Mouse (Mus musculus): ENCODE measurements around the gene 1190005I06Rik. TPM values are rescaled to one million over a fixed set of nuclear protein-coding genes. Genes with fewer than 3 reads are reported as not detected.
A peak's percentile ranks its signal among the peaks of the same experiment; 100 is the strongest.

Gene 1190005I06Rik
- polyA plus RNA-seq, 1 experiment from 2014 or later = 3.8 TPM

- Histone ChIP-seq H3K9ac (no peak overlapping the region), H3K27ac (no peak overlapping the region), H3K4me1 (peaks cover 7% of the 10 kb centered on the region), H3K4me2 (no peak overlapping the region), H3K36me3 (peaks cover 71% of the 10 kb centered on the region), H3K27me3 (replicated peaks) (no peaks in the 10 kb centered on the region), H3K4me3 (replicated peaks) (no peak overlapping the region), H3K9me3 (no peaks in the 10 kb centered on the region)
- ATAC-seq (ENCODE audit: insufficient read depth, low FRiP score, low read depth) = 0 out of 2 replicates have a peak, but pooled peaks have one; percentile 19
- 55% methylated on average over 13 of the region's 13 CpGs for WGBS
Measured at GRCm38 (mm10) chr8:120569939-120570715, 77.3 kb downstream of the 1190005I06Rik start.

GRCm38 (mm10) chr8:120569123-120569522 lies 78.3 kb downstream of the 1190005I06Rik start:
- Histone ChIP-seq H3K27me3 (replicated peaks) (no peaks in the 10 kb centered on the region), H3K36me3 (peaks cover 62% of the 10 kb centered on the region), H3K4me3 (replicated peaks) (no peak overlapping the region), H3K9me3 (no peaks in the 10 kb centered on the region), H3K27ac (no peak overlapping the region), H3K4me1 (peaks cover 16% of the 10 kb centered on the region), H3K4me2 (no peak overlapping the region), H3K9ac (no peak overlapping the region)
- WGBS = 89% methylated on average over 17 of the region's 17 CpGs
- ATAC-seq (ENCODE audit: insufficient read depth, low FRiP score, low read depth) = no peak

GRCm38 (mm10) chr8:120568164-120568798 lies 79.2 kb downstream of the 1190005I06Rik start:
- peaks cover 55% of the 10 kb centered on the region for H3K36me3 ChIP-seq
- H3K9ac ChIP-seq = no peak overlapping the region
- no peak overlapping the region for H3K4me3 ChIP-seq (replicated peaks)
- 94% methylated on average over 37 of the region's 37 CpGs for WGBS
- peaks cover 25% of the 10 kb centered on the region for H3K4me1 ChIP-seq
- no peaks in the 10 kb centered on the region for H3K27me3 ChIP-seq (replicated peaks)
- H3K9me3 ChIP-seq = no peaks in the 10 kb centered on the region
- no peak overlapping the region for H3K27ac ChIP-seq
- no peak overlapping the region for H3K4me2 ChIP-seq
- no peak for ATAC-seq (ENCODE audit: insufficient read depth, low FRiP score, low read depth)

- Histone ChIP-seq H3K9me3 (no peaks in the 10 kb centered on the region), H3K27me3 (replicated peaks) (no peaks in the 10 kb centered on the region), H3K4me1 (peaks cover 30% of the 10 kb centered on the region), H3K4me3 (replicated peaks) (no peak overlapping the region), H3K27ac (no peak overlapping the region), H3K9ac (no peak overlapping the region), H3K36me3 (peaks cover 50% of the 10 kb centered on the region), H3K4me2 (no peak overlapping the region)
- WGBS = 95% methylated on average over 17 of the region's 17 CpGs
- no peak for ATAC-seq (ENCODE audit: insufficient read depth, low FRiP score, low read depth)
Measured at GRCm38 (mm10) chr8:120567731-120568130, 79.7 kb downstream of the 1190005I06Rik start.

GRCm38 (mm10) chr8:120566681-120567080 lies 80.8 kb downstream of the 1190005I06Rik start:
- Histone ChIP-seq H3K4me2 (no peak overlapping the region), H3K9ac (no peak overlapping the region), H3K4me1 (peaks cover 41% of the 10 kb centered on the region), H3K9me3 (no peaks in the 10 kb centered on the region), H3K27me3 (replicated peaks) (no peaks in the 10 kb centered on the region), H3K27ac (no peak overlapping the region), H3K36me3 (peaks cover 40% of the 10 kb centered on the region), H3K4me3 (replicated peaks) (no peak overlapping the region)
- 91% methylated on average over 8 of the region's 8 CpGs for WGBS
- ATAC-seq (ENCODE audit: insufficient read depth, low FRiP score, low read depth) = no peak

- Histone ChIP-seq H3K27ac (peak overlapping the region; percentile 78), H3K4me3 (replicated peaks) (no peak overlapping the region), H3K36me3 (peaks cover 33% of the 10 kb centered on the region), H3K27me3 (replicated peaks) (no peaks in the 10 kb centered on the region), H3K4me2 (no peak overlapping the region), H3K9me3 (no peaks in the 10 kb centered on the region), H3K4me1 (peaks cover 45% of the 10 kb centered on the region), H3K9ac (no peak overlapping the region)
- 33% methylated on average over 7 of the region's 7 CpGs for WGBS
- no peak for ATAC-seq (ENCODE audit: insufficient read depth, low FRiP score, low read depth)
Measured at GRCm38 (mm10) chr8:120565151-120565711, 82.2 kb downstream of the 1190005I06Rik start.

- ATAC-seq (ENCODE audit: insufficient read depth, low FRiP score, low read depth) = peak; percentile 33; the same call in 1 of the 2 replicates
- no peak overlapping the region for H3K4me3 ChIP-seq (replicated peaks)
- WGBS = 32% methylated on average over 20 of the region's 20 CpGs
- H3K9me3 ChIP-seq = no peaks in the 10 kb centered on the region
- H3K9ac ChIP-seq = no peak overlapping the region
- H3K27ac ChIP-seq = peak overlapping the region; percentile 78
- H3K4me2 ChIP-seq = peak overlapping the region; percentile 26; the same call in 1 of the 2 replicates
- peaks cover 28% of the 10 kb centered on the region for H3K36me3 ChIP-seq
- no peaks in the 10 kb centered on the region for H3K27me3 ChIP-seq (replicated peaks)
- H3K4me1 ChIP-seq = peaks cover 45% of the 10 kb centered on the region
Measured at GRCm38 (mm10) chr8:120563851-120564837, 83.3 kb downstream of the 1190005I06Rik start.

- Histone ChIP-seq H3K4me2 (peak overlapping the region; percentile 26; the same call in 1 of the 2 replicates), H3K4me3 (replicated peaks) (no peak overlapping the region), H3K27me3 (replicated peaks) (no peaks in the 10 kb centered on the region), H3K4me1 (peaks cover 45% of the 10 kb centered on the region), H3K9me3 (no peaks in the 10 kb centered on the region), H3K9ac (no peak overlapping the region), H3K27ac (peak overlapping the region; percentile 78), H3K36me3 (peaks cover 21% of the 10 kb centered on the region)
- 27% methylated on average over 8 of the region's 8 CpGs for WGBS
- 0 out of 2 replicates have a peak, but pooled peaks have one; percentile 5 for ATAC-seq (ENCODE audit: insufficient read depth, low FRiP score, low read depth)
Measured at GRCm38 (mm10) chr8:120563348-120563724, 84.1 kb downstream of the 1190005I06Rik start.

GRCm38 (mm10) chr8:120562680-120563347 lies 84.6 kb downstream of the 1190005I06Rik start:
- Histone ChIP-seq H3K36me3 (peaks cover 15% of the 10 kb centered on the region), H3K9ac (no peak overlapping the region), H3K4me1 (peaks cover 48% of the 10 kb centered on the region), H3K9me3 (no peaks in the 10 kb centered on the region), H3K27me3 (replicated peaks) (no peaks in the 10 kb centered on the region), H3K4me3 (replicated peaks) (no peak overlapping the region), H3K4me2 (no peak overlapping the region), H3K27ac (peak overlapping the region; percentile 78)
- no peak for ATAC-seq (ENCODE audit: insufficient read depth, low FRiP score, low read depth)
- 82% methylated on average over 18 of the region's 18 CpGs for WGBS

GRCm38 (mm10) chr8:120561539-120562435 lies 85.6 kb downstream of the 1190005I06Rik start:
- no peak for ATAC-seq (ENCODE audit: insufficient read depth, low FRiP score, low read depth)
- Histone ChIP-seq H3K27me3 (replicated peaks) (no peaks in the 10 kb centered on the region), H3K4me2 (no peak overlapping the region), H3K9ac (no peak overlapping the region), H3K4me3 (replicated peaks) (no peak overlapping the region), H3K4me1 (peaks cover 52% of the 10 kb centered on the region), H3K27ac (no peak overlapping the region), H3K36me3 (peaks cover 5% of the 10 kb centered on the region), H3K9me3 (no peaks in the 10 kb centered on the region)
- 81% methylated on average over 22 of the region's 22 CpGs for WGBS

Measured in stomach, embryonic 15.5 days (tissue).